Mouse (Mus musculus): ENCODE measurements around the gene Adgrd1. TPM values are rescaled to one million over a fixed set of nuclear protein-coding genes. Genes with fewer than 3 reads are reported as not detected.

Adgrd1 gene
- 0.14 and 0.21 TPM in 2 replicates for polyA plus RNA-seq (2015; fragmentation: Nextera tagmentation; extraction: Ambion mirVana)

GRCm38 (mm10) chr5:129096511-129096910, at the start of gene Adgrd1:
Gene Adgrd1, plus strand, starts transcription at chr5:129096750.
- H3K27me3 ChIP-seq (replicated peaks; ENCODE audit: control insufficient read depth, insufficient read depth, low read length), result no peaks in the 10 kb centered on the region
- 52% methylated on average over 6 of the region's 6 CpGs for WGBS
- no peak within 1 kb of the TSS for H3K27ac ChIP-seq (ENCODE audit: low read depth, low read length)
- H3K4me1 ChIP-seq (ENCODE audit: control insufficient read depth, insufficient read depth, low read depth, low read length), result no peaks in the 10 kb centered on the region
- no peaks in the 10 kb centered on the region for H3K36me3 ChIP-seq (ENCODE audit: control insufficient read depth, insufficient read depth, low read length)
- no peaks in the 10 kb centered on the region for H3K9me3 ChIP-seq (ENCODE audit: control insufficient read depth, low read length)
- ATAC-seq, result no peak
- H3K9ac ChIP-seq (ENCODE audit: low read depth, low read length), result no peak within 1 kb of the TSS
- H3K4me2 ChIP-seq (ENCODE audit: low read length), result no peak within 1 kb of the TSS
- no peak within 1 kb of the TSS for H3K4me3 ChIP-seq (ENCODE audit: low read length)

DNA sequence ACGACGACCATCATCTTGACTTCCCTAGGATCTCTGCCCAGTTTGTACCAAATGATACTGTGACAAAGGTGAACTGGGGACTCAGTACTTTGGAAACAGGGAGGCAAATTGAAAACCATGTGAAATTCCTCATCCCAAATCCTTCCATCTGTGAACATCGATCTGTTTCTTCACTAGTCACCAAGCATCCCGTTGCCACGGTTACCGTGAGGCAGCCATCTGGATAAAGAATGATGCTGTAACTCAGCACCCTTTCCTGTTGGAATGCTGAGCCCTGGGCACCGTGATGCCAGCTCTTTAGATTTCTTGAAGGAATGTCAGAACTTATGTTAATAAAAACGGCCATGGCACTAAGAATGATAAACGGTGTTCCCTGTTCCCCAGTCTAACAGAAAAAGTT, 47.2 kb upstream of the Adgrd1 start:
- Histone ChIP-seq H3K9me3 (ENCODE audit: control insufficient read depth, low read length) (no peaks in the 10 kb centered on the region), H3K27ac (ENCODE audit: low read depth, low read length) (no peak overlapping the region), H3K36me3 (ENCODE audit: control insufficient read depth, insufficient read depth, low read length) (no peaks in the 10 kb centered on the region), H3K4me1 (ENCODE audit: control insufficient read depth, insufficient read depth, low read depth, low read length) (peaks cover 16% of the 10 kb centered on the region), H3K4me2 (ENCODE audit: low read length) (no peak overlapping the region), H3K4me3 (ENCODE audit: low read length) (no peak overlapping the region), H3K27me3 (replicated peaks; ENCODE audit: control insufficient read depth, insufficient read depth, low read length) (no peaks in the 10 kb centered on the region), H3K9ac (ENCODE audit: low read depth, low read length) (no peak overlapping the region)
- WGBS, result 43% methylated on average over 9 of the region's 9 CpGs
- no peak for ATAC-seq

- no peak overlapping the region for H3K9ac ChIP-seq (ENCODE audit: low read depth, low read length)
- WGBS, result 83% methylated on average over 3 of the region's 3 CpGs
- H3K9me3 ChIP-seq (ENCODE audit: control insufficient read depth, low read length), result no peaks in the 10 kb centered on the region
- no peak overlapping the region for H3K4me2 ChIP-seq (ENCODE audit: low read length)
- H3K4me1 ChIP-seq (ENCODE audit: control insufficient read depth, insufficient read depth, low read depth, low read length), result peaks cover 7% of the 10 kb centered on the region; the same call in 1 of the 2 replicates
- no peak overlapping the region for H3K27ac ChIP-seq (ENCODE audit: low read depth, low read length)
- H3K4me3 ChIP-seq (ENCODE audit: low read length), result no peak overlapping the region
- ATAC-seq, result no peak
- H3K36me3 ChIP-seq (ENCODE audit: control insufficient read depth, insufficient read depth, low read length), result no peaks in the 10 kb centered on the region
- H3K27me3 ChIP-seq (replicated peaks; ENCODE audit: control insufficient read depth, insufficient read depth, low read length), result no peaks in the 10 kb centered on the region
These were observed 44.6 kb upstream of the Adgrd1 start for GRCm38 (mm10) chr5:129051910-129052309.

GRCm38 (mm10) chr5:129052636-129053355, 43.8 kb upstream of the Adgrd1 start:
- no peak overlapping the region; the same call in 1 of the 2 replicates for H3K9ac ChIP-seq (ENCODE audit: low read depth, low read length)
- peak overlapping the region; percentile 26 for H3K27ac ChIP-seq (ENCODE audit: low read depth, low read length)
- peaks cover 7% of the 10 kb centered on the region; the same call in 1 of the 2 replicates for H3K4me1 ChIP-seq (ENCODE audit: control insufficient read depth, insufficient read depth, low read depth, low read length)
- H3K4me3 ChIP-seq (ENCODE audit: low read length), result no peak overlapping the region
- H3K4me2 ChIP-seq (ENCODE audit: low read length), result peak overlapping the region; percentile 31
- no peaks in the 10 kb centered on the region for H3K36me3 ChIP-seq (ENCODE audit: control insufficient read depth, insufficient read depth, low read length)
- H3K27me3 ChIP-seq (replicated peaks; ENCODE audit: control insufficient read depth, insufficient read depth, low read length), result no peaks in the 10 kb centered on the region
- no peaks in the 10 kb centered on the region for H3K9me3 ChIP-seq (ENCODE audit: control insufficient read depth, low read length)
- ATAC-seq, result peak; percentile 87
- WGBS, result 10% methylated on average over 20 of the region's 20 CpGs

DNA sequence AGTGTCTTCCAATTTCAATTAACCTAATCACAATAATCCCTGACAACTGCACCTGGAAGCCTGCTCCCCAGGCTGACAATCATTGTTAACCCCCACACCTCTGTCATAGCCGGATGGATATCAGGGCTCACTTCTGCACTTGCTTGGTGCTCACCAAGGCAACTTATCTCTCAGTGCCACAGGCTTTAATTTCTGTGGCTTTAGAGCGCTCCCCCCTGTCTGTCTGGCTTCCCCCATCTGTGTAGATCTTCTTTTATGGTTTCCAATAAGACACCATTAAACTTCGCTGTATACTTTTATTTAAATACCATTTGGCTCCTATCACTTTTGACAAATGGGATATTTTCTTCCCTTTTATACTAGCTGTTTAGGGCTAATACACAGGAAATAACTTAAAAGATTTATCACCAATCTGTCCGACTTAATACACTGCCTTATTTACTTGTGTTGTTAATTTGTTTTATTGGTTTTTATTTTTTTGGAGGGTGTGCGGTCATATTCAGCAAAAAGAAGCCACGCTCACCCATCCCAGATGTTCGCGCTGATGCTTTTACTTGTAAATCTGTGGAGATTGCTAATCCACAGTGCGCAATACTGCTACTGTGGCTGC, 41.8 kb upstream of the Adgrd1 start:
- ATAC-seq, result no peak
- H3K9ac ChIP-seq (ENCODE audit: low read depth, low read length), result no peak overlapping the region
- H3K4me2 ChIP-seq (ENCODE audit: low read length), result no peak overlapping the region
- H3K4me3 ChIP-seq (ENCODE audit: low read length), result no peak overlapping the region
- no peaks in the 10 kb centered on the region for H3K9me3 ChIP-seq (ENCODE audit: control insufficient read depth, low read length)
- WGBS, result 88% methylated on average over 9 of the region's 9 CpGs
- no peaks in the 10 kb centered on the region for H3K27me3 ChIP-seq (replicated peaks; ENCODE audit: control insufficient read depth, insufficient read depth, low read length)
- no peaks in the 10 kb centered on the region for H3K36me3 ChIP-seq (ENCODE audit: control insufficient read depth, insufficient read depth, low read length)
- H3K27ac ChIP-seq (ENCODE audit: low read depth, low read length), result no peak overlapping the region
- H3K4me1 ChIP-seq (ENCODE audit: control insufficient read depth, insufficient read depth, low read depth, low read length), result peaks cover 7% of the 10 kb centered on the region; the same call in 1 of the 2 replicates

DNA sequence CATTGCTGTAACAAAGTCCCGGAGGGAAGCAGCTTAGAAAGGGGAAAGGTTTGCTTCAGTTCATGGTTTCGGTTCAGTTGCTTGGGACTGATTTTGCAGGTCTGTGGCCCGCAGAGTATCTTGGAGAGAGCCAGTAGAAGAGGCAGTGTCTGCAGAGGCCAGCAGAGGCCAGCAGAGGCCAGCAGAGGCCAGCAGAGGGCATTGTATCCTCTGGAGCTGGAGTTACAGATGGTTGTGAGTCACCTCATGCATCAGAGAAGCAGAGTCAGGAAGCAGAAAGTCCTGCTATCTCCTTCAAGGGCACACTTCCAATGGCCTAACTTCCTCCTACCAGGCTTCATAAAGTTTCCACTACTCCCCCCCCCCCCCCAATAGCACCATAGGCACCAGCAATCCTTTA, 37.4 kb upstream of the Adgrd1 start:
- WGBS, result 82% methylated on average over 3 of the region's 3 CpGs
- Histone ChIP-seq H3K4me1 (ENCODE audit: control insufficient read depth, insufficient read depth, low read depth, low read length) (peaks cover 10% of the 10 kb centered on the region), H3K4me3 (ENCODE audit: low read length) (no peak overlapping the region), H3K9me3 (ENCODE audit: control insufficient read depth, low read length) (no peaks in the 10 kb centered on the region), H3K27ac (ENCODE audit: low read depth, low read length) (no peak overlapping the region), H3K27me3 (replicated peaks; ENCODE audit: control insufficient read depth, insufficient read depth, low read length) (peaks cover 3% of the 10 kb centered on the region; the same call in 1 of the 2 replicates), H3K36me3 (ENCODE audit: control insufficient read depth, insufficient read depth, low read length) (no peaks in the 10 kb centered on the region), H3K9ac (ENCODE audit: low read depth, low read length) (no peak overlapping the region), H3K4me2 (ENCODE audit: low read length) (no peak overlapping the region)
- no peak for ATAC-seq

- Histone ChIP-seq H3K4me3 (ENCODE audit: low read length) (no peak overlapping the region), H3K4me2 (ENCODE audit: low read length) (no peak overlapping the region), H3K36me3 (ENCODE audit: control insufficient read depth, insufficient read depth, low read length) (no peaks in the 10 kb centered on the region), H3K9ac (ENCODE audit: low read depth, low read length) (peak overlapping the region; percentile 29; the same call in 1 of the 2 replicates), H3K27me3 (replicated peaks; ENCODE audit: control insufficient read depth, insufficient read depth, low read length) (peaks cover 3% of the 10 kb centered on the region; the same call in 1 of the 2 replicates), H3K4me1 (ENCODE audit: control insufficient read depth, insufficient read depth, low read depth, low read length) (peaks cover 11% of the 10 kb centered on the region), H3K9me3 (ENCODE audit: control insufficient read depth, low read length) (no peaks in the 10 kb centered on the region), H3K27ac (ENCODE audit: low read depth, low read length) (no peak overlapping the region)
- peak; percentile 61; the same call in 1 of the 2 replicates for ATAC-seq
- WGBS, result 20% methylated on average over 13 of the region's 13 CpGs
These were observed 35.0 kb upstream of the Adgrd1 start for GRCm38 (mm10) chr5:129061579-129061978.

- Histone ChIP-seq H3K4me3 (ENCODE audit: low read length) (peak overlapping the region; percentile 30), H3K9me3 (ENCODE audit: control insufficient read depth, low read length) (no peaks in the 10 kb centered on the region), H3K4me2 (ENCODE audit: low read length) (peak overlapping the region; percentile 63), H3K36me3 (ENCODE audit: control insufficient read depth, insufficient read depth, low read length) (no peaks in the 10 kb centered on the region), H3K4me1 (ENCODE audit: control insufficient read depth, insufficient read depth, low read depth, low read length) (peaks cover 11% of the 10 kb centered on the region), H3K9ac (ENCODE audit: low read depth, low read length) (peak overlapping the region; percentile 50), H3K27ac (ENCODE audit: low read depth, low read length) (no peak overlapping the region), H3K27me3 (replicated peaks; ENCODE audit: control insufficient read depth, insufficient read depth, low read length) (peaks cover 3% of the 10 kb centered on the region; the same call in 1 of the 2 replicates)
- peak; percentile 59; the same call in 1 of the 2 replicates for ATAC-seq
- WGBS, result 10% methylated on average over 21 of the region's 21 CpGs
These were observed 33.3 kb upstream of the Adgrd1 start for GRCm38 (mm10) chr5:129063037-129063791.

DNA sequence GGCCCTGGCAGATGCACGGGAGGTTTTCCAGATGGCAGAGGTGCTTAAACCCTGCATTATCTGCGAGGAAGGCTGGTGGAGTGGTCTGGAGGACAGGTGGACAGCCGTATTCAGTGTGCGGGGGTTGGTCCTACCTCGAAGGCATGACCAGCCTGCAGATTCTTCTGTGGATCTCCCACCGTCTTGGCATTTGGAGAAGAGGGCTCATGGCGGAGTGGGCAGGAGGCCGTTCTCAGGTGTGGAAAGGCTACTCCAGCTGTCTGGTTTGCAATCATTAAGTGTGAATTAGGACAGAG, 32.8 kb upstream of the Adgrd1 start:
- H3K9ac ChIP-seq (ENCODE audit: low read depth, low read length), result peak overlapping the region; percentile 50
- peak; percentile 35; the same call in 1 of the 2 replicates for ATAC-seq
- H3K4me3 ChIP-seq (ENCODE audit: low read length), result peak overlapping the region; percentile 30
- H3K9me3 ChIP-seq (ENCODE audit: control insufficient read depth, low read length), result no peaks in the 10 kb centered on the region
- no peaks in the 10 kb centered on the region for H3K36me3 ChIP-seq (ENCODE audit: control insufficient read depth, insufficient read depth, low read length)
- H3K4me1 ChIP-seq (ENCODE audit: control insufficient read depth, insufficient read depth, low read depth, low read length), result peaks cover 11% of the 10 kb centered on the region
- H3K27ac ChIP-seq (ENCODE audit: low read depth, low read length), result no peak overlapping the region
- H3K27me3 ChIP-seq (replicated peaks; ENCODE audit: control insufficient read depth, insufficient read depth, low read length), result peaks cover 3% of the 10 kb centered on the region; the same call in 1 of the 2 replicates
- peak overlapping the region; percentile 63 for H3K4me2 ChIP-seq (ENCODE audit: low read length)
- 43% methylated on average over 8 of the region's 8 CpGs for WGBS
